Mouse (Mus musculus) CH12F3 (cell line): ENCODE data around the gene Wfdc3.
"Not testable (repeated sequence)": the region's sequence is repeated elsewhere in the genome, so short reads cannot be mapped to it uniquely, and the experiment has no call there.

Experiments
- in situ Hi-C: fragments of 300-500 bp; cut with MboI; formaldehyde crosslinking; loops from 2 replicates; pipeline ENCODE4 v1.14.3; 2020; ENCODE audit warnings: low sequenced_read_pairs

Gene Wfdc3

DNA sequence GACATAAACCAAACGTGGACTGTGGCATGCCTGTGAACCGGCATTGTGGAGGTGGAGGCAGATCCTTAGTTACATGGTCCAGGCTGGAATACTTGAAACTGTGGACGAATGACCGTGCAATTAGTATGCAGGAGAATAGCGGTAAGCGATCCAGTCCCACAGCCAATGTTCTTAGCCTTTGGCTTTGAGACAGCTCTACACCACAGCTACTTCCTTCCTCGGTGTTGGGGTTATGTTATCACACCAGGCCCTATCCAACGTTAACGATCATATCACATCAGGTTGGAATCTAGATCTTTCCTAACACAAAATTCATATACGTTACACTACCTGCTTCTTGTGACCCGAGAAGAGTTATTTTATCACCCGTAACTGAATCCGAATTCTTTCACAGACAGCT, 744 bp downstream of the Wfdc3 start:
- in situ Hi-C loops, result no loop called here

- in situ Hi-C loops, result no loop called here
Measured at GRCm38 (mm10) chr2:164739876-164740275, 5.9 kb downstream of the Wfdc3 start.

DNA sequence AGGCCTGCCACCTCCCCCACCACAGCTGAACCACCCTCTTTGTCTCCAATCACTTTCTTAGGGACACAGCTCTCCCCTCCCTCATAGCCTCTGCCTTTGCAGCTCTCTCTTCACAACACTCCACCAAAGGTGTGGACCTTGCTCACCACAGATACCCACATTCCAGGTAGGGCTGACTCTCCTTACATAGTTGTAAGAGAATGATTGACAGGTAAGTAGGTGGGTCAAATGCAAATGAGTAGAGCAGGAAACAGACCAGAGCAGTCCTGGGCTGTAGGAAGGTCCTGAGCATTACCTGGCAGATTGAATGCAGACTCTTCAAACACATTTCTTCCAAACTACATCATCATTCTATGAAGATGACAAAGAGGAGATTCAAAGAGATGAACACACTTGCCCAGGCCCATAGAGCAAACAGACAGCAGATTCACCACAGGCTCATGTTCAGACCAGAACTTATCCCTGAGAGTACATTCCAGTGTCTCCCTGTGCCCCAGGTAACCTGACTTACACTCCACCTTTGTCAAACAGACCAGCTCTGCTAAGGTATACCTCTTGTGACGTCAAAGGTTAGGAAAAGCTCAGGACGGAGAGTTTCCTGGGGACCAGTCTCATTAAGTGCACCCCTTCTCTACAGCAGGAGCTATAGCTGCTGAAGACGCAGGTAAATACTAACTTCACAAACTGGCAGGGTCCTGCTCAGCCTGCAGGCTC, 8.2 kb downstream of the Wfdc3 start:
- in situ Hi-C loops, result no loop called here

- in situ Hi-C loops, result no loop called here
Measured at GRCm38 (mm10) chr2:164735446-164735845, 10.3 kb downstream of the Wfdc3 start.

DNA sequence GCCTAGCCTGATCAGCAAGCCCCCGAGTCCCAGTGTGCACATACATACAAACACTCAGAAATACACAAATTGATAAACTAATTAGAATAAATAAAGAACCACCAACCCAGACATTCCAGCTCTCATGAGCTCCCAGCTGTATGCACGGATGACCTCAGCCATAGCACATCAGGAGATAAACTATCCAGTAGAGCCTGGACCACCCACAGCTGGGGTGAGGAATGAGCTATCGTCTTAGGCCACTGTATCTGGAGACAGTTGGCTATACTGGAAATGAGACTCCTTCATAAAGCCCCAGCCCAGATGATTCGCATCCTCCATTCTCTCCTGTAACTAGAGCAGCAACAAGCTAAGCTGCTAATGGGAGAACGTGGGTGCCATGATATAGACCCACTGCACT, 10.9 kb downstream of the Wfdc3 start:
- in situ Hi-C loops, result no loop called here

DNA sequence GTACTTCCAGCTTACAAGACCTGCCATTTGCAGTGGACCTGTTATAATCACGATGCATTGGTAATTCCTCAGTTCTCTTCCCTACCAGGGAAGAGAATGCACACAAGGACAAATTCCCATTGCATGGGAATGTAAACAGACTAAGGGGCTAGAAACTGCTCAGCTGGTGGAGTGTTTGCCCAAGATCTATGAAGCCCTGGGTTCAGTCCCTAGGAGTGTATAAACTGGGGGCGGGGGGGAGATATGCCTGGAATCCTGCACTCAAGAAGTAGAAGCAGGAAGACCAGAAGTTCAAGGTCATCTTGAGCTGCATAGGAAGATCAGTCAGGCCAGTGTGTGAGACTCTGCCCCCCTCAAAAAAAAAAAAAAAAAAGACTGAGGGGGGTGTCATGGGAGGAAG, 12.5 kb downstream of the Wfdc3 start:
- in situ Hi-C loops, result no loop called here

DNA sequence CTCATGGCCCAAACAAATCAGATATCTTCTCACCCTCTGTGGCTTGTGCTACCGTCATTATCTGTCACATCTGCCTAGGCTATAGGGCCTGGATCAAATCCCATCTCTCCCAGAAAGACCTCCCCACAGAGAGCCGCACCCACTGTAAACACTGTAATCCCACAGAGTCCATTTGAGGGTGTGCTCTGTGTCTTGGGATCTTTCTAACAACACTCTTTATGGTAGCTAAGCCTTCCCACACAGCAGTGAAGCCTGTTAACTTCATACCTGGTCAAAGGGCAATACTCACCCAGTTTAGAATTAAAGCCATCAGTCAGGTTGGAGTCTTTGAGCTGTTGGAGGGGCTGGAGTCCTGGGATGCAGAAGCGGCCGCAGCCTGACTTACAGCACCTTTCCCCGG, 14.0 kb downstream of the Wfdc3 start:
- in situ Hi-C loops, result no loop called here

GRCm38 (mm10) chr2:164725895-164726619, 19.7 kb downstream of the Wfdc3 start:
- in situ Hi-C loops, result loop anchor here (10.0 kb wide), 1 partner anchor 121 kb away; no protein-coding TSS in a partner anchor

DNA sequence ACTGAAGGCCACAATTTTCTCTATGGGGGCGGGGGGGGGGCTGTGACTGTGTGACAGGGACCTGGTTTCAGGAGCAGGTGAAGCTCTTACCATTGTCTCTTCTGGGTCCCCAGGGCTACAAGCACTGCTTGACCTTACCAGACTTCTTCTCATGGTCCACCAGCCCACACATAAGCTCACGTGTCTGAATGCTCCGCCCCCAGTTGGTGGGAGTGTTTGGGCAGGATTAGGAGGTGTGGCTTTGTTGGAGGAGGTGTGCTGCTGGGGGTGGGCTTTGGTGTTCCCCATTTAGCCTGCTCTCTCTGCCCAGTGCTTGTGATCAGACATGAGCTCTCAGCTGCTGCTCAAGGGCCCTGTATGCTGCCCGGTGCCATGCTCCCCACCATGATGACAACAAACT, 22.5 kb downstream of the Wfdc3 start:
- in situ Hi-C loops, result loop anchor here (10.0 kb wide), 1 partner anchor 118 kb away; no protein-coding TSS in a partner anchor

DNA sequence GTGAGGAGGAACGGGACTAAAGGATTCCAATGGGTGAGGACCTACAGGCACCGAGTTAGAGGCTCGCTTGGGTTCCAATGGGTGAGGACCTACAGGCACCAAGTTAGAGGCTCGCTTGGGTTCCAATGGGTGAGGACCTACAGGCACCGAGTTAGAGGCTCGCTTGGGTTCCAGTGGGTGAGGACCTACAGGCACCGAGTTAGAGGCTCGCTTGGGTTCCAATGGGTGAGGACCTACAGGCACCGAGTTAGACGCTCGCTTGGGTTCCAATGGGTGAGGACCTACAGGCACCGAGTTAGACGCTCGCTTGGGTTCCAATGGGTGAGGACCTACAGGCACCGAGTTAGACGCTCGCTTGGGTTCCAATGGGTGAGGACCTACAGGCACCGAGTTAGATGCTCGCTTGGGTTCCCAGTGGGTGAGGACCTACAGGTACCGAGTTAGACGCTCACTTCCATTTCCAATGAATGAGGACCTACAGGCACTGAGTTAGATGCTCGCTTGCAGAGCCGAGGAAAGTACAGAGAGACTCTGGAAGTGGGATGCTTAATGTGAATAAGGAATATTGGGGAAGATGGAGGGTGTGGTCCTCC, 29.4 kb downstream of the Wfdc3 start:
- in situ Hi-C loops, result not testable (repeated sequence)

GRCm38 (mm10) chr2:164715005-164715404, 30.7 kb downstream of the Wfdc3 start, which contains the start of gene Spint5:
Gene Spint5, plus strand, starts transcription at chr2:164715305.
- in situ Hi-C loops, result no loop called here

DNA sequence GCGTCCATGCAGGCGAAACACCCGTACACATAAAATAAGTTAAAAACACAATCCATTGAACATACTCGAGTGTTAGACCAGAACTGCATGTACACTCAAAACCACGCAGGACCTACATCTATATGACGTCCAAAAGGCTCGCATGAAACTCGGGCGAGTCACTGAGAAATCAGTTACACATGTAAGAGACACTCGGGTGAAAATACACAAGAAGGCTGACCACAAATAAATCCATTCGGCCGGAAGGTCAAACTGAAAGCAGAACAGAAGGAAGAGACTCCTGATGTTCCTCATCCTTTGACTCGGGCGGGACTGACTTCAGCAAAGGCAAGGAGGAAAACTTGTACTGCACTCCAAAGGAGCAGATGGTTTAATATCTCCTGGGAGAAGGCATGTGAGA, 39.7 kb downstream of the Wfdc3 start:
- in situ Hi-C loops, result no loop called here

DNA sequence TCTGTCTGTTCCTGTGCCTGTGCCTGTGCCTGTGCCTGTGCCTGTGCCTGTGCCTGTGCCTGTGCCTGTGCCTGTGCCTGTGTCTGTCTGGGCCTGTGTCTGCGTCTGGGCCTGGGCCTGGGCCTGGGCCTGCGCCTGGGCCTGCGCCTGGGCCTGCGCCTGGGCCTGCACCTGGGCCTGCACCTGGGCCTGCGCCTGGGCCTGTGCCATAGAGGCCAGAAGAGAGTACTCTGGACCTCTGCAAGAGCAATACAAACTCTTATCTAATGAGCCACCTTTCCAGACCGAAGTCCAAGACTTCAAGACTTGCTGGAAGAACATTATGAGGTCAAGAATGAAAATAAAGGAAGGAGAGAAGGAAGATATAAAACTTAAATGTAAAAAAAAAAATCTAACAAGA, 40.4 kb downstream of the Wfdc3 start:
- in situ Hi-C loops, result no loop called here

DNA sequence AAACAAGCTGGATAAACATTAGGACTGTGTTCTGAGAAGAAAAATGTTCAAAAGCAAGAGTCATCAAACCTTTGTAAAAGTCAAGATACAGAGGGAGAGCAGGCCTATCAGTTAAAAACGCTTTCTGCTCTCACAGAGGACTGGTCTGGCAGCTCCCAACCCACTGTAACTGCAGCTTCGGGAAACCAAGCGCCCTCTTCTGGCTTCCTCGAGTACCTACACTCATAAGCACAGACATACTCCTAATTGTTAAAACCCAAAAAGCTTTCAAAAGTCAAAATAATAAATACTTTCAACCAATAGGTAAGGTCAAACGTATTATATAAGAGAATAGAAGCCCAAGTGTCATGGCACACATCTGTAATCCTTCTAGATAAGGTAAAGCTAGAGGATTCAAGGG, 41.5 kb downstream of the Wfdc3 start:
- in situ Hi-C loops, result no loop called here

DNA sequence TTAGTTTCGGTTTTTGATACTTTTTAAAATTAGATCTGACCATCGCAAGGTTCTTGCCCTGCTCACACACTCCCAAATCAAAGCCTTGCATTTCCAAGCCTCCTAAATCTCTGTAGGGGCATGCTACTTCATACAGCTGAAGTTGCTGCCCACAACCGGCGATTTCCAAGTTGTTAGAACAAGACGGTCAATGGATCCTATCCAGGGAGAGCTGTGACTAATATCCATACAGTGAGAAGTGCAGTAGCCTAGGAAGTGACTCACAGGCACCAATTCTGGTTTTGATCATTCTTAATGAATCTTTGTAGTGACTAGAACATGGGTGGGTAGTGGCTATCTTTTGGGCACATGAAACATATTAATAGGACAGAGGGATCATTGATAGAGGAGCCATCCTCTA, 44.0 kb downstream of the Wfdc3 start:
- in situ Hi-C loops, result no loop called here

DNA sequence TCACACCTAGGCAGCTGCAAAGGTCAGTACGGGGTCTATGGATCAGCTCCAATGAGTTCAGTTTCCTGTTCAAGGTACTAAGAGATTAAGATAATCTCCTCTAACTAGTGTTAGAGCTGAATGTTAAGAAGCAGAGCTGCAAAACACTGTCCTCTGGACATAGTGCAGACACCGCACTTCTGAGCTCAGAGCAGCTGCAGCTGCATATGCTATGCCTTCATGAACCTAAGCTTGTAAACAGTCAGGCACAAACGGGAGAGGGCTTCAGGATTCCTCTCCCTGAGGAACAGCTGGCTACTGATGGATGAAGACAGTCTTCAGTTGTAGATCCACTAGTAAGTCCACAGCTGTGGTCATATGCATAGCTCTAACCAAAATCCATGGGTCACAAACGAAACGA, 44.8 kb downstream of the Wfdc3 start:
- in situ Hi-C loops, result no loop called here

DNA sequence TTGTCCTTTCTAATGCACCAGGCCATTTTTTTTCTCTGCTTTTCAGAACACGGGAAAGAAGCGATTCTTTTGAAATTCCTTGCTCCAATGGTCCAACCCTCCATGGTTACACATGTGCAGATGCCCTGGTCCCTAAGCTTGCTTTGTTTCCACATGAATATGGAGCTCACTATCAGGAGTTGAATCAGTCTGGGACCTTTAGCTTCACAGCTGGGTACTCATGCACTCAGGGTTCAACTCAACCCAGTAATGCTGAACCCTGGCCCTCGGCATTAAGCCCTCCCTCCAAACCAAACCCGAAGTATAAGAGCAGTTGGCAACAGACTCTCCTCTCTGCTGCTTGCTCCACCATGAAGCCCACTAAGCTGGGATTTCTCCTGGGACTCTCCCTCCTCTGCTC, 47.5 kb downstream of the Wfdc3 start, which contains the start of gene Spint4:
TSS of gene Spint4 (plus strand) at position 301 of the 400 bp plus-strand sequence.
- in situ Hi-C loops, result no loop called here

DNA sequence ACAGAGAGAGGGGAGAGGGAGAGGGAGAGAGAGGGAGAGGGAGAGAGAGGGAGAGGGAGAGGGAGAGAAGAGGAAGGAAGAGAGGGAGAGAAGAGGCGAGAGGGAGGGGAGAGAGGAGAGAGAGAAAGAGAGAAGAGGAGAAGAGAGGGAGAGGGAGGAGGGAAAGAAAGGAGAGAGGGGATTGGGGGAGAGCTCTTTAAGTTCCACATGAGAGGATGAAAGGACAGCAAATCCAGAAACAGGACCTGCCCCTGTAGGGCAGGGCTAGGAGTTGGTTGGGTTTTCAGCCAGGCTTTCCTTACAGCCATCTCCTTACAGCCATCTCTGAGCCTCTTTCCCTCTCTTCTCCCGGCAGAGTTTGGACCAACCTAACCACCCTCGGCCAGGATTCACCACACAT, 60.9 kb downstream of the Wfdc3 start, which contains the start of gene Wfdc13:
TSS of gene Wfdc13 (plus strand) at position 301 of the 400 bp plus-strand sequence.
- in situ Hi-C loops, result no loop called here
